Mouse (Mus musculus): Measurements from ENCODE around the gene Zfp558. TPM values are rescaled to one million over a fixed set of nuclear protein-coding genes. Genes with fewer than 3 reads are reported as not detected.

Gene Zfp558
- 0.23 and 0.44 TPM in 2 replicates for polyA plus RNA-seq (2012; rRNA removed)

GRCm38 (mm10) chr9:18478168-18478567, at the start of gene Zfp558, which contains the start of gene Mbd3l1:
TSS of gene Zfp558 (minus strand) at chr9:18478268.
TSS of gene Mbd3l1 (plus strand) at chr9:18478359.

GRCm38 (mm10) chr9:18430354-18430753, 47.7 kb downstream of the Zfp558 start, which contains the start of gene Mbd3l2:
TSS of gene Mbd3l2 (plus strand) at chr9:18430654.

Other genes starting within 250 kb of the Zfp558 start
- 14.1 and 16.0 TPM in 2 replicates for gene Chordc1, start 186.1 kb downstream of the Zfp558 start, polyA plus RNA-seq (2012; rRNA removed)
- 0.25 and 0.35 TPM in 2 replicates for gene Naalad2, start 75.3 kb downstream of the Zfp558 start, polyA plus RNA-seq (2012; rRNA removed)
- gene Ubtfl1, start 73.8 kb downstream of the Zfp558 start, polyA plus RNA-seq (2012; rRNA removed), result not detected in 2 replicates
- not detected in 2 replicates for gene Mbd3l2, start 47.6 kb downstream of the Zfp558 start, polyA plus RNA-seq (2012; rRNA removed)
- not detected in 2 replicates for gene Mbd3l1, start 91 bp upstream of the Zfp558 start, polyA plus RNA-seq (2012; rRNA removed)
- gene Muc16, start 196.3 kb upstream of the Zfp558 start, polyA plus RNA-seq (2012; rRNA removed), result 0.27 and 0.52 TPM in 2 replicates

Data from liver, embryonic 14 days (tissue).